Mouse (Mus musculus): ENCODE results near the gene Cpvl. TPM values are rescaled to one million over a fixed set of nuclear protein-coding genes. Genes with fewer than 3 reads are reported as not detected.
A peak's percentile ranks its signal among the peaks of the same experiment; 100 is the strongest.

The Cpvl gene
- total and polyA plus RNA-seq, 2 experiments = not detected

- Histone ChIP-seq H3K27ac (replicated peaks; ENCODE audit: insufficient read depth, low read depth, low read length) (no peak overlapping the region), H3K4me3 (ENCODE audit: insufficient read depth, low read depth, low read length) (no peak overlapping the region), H3K36me3 (ENCODE audit: control insufficient read depth, insufficient read depth, low read length) (no peaks in the 10 kb centered on the region), H3K27me3 (ENCODE audit: control insufficient read depth, insufficient read depth, low read length) (no peaks in the 10 kb centered on the region), H3K9ac (ENCODE audit: low read depth, low read length) (no peak overlapping the region), H3K79me2 (ENCODE audit: control insufficient read depth, insufficient read depth, low read length) (no peaks in the 10 kb centered on the region), H3K4me1 (ENCODE audit: control insufficient read depth, insufficient read depth, low read length) (no peaks in the 10 kb centered on the region)
- DNase-seq (ENCODE audit: extremely low read depth, low read depth, low spot score) = peak; percentile 16
- TF ChIP-seq POLR2A (IDR thresholded peaks at IDR 0.05; ENCODE audit: extremely low read depth, insufficient read depth, low read length) (no peak), CTCF (IDR thresholded peaks at IDR 0.05; ENCODE audit: low read depth, low read length) (peak; percentile 39; the same call in 1 of the 2 replicates)
- WGBS = 85% methylated on average over 6 of the region's 6 CpGs
Measured at GRCm38 (mm10) chr6:53968550-53968949, 9.9 kb downstream of the Cpvl start.

GRCm38 (mm10) chr6:53966595-53966994 lies 11.9 kb downstream of the Cpvl start:
- Histone ChIP-seq H3K36me3 (ENCODE audit: control insufficient read depth, insufficient read depth, low read length) (no peaks in the 10 kb centered on the region), H3K79me2 (ENCODE audit: control insufficient read depth, insufficient read depth, low read length) (no peaks in the 10 kb centered on the region), H3K27me3 (ENCODE audit: control insufficient read depth, insufficient read depth, low read length) (no peaks in the 10 kb centered on the region), H3K9ac (ENCODE audit: low read depth, low read length) (no peak overlapping the region), H3K4me1 (ENCODE audit: control insufficient read depth, insufficient read depth, low read length) (no peaks in the 10 kb centered on the region), H3K4me3 (ENCODE audit: insufficient read depth, low read depth, low read length) (no peak overlapping the region), H3K27ac (replicated peaks; ENCODE audit: insufficient read depth, low read depth, low read length) (no peak overlapping the region)
- no peak for DNase-seq (ENCODE audit: extremely low read depth, low read depth, low spot score)
- 81% methylated on average over 5 of the region's 5 CpGs for WGBS
- TF ChIP-seq CTCF (IDR thresholded peaks at IDR 0.05; ENCODE audit: low read depth, low read length) (no peak), POLR2A (IDR thresholded peaks at IDR 0.05; ENCODE audit: extremely low read depth, insufficient read depth, low read length) (no peak)

- DNase-seq (ENCODE audit: extremely low read depth, low read depth, low spot score) = no peak
- WGBS = 53% methylated on average over 5 of the region's 5 CpGs
- H3K4me1 ChIP-seq (ENCODE audit: control insufficient read depth, insufficient read depth, low read length) = no peaks in the 10 kb centered on the region
Measured at GRCm38 (mm10) chr6:53965900-53966299, 12.6 kb downstream of the Cpvl start.

GRCm38 (mm10) chr6:53963906-53964496 lies 14.5 kb downstream of the Cpvl start:
- no peak for TF ChIP-seq POLR2A (IDR thresholded peaks at IDR 0.05; ENCODE audit: extremely low read depth, insufficient read depth, low read length)
- no peak for TF ChIP-seq CTCF (IDR thresholded peaks at IDR 0.05; ENCODE audit: low read depth, low read length)
- Histone ChIP-seq H3K27ac (replicated peaks; ENCODE audit: insufficient read depth, low read depth, low read length) (no peak overlapping the region), H3K4me3 (ENCODE audit: insufficient read depth, low read depth, low read length) (no peak overlapping the region), H3K9ac (ENCODE audit: low read depth, low read length) (no peak overlapping the region), H3K4me1 (ENCODE audit: control insufficient read depth, insufficient read depth, low read length) (no peaks in the 10 kb centered on the region), H3K79me2 (ENCODE audit: control insufficient read depth, insufficient read depth, low read length) (no peaks in the 10 kb centered on the region), H3K27me3 (ENCODE audit: control insufficient read depth, insufficient read depth, low read length) (no peaks in the 10 kb centered on the region), H3K36me3 (ENCODE audit: control insufficient read depth, insufficient read depth, low read length) (no peaks in the 10 kb centered on the region)
- WGBS = 80% methylated on average over 5 of the region's 5 CpGs
- DNase-seq (ENCODE audit: extremely low read depth, low read depth, low spot score) = no peak

More at GRCm38 (mm10) chr6:53965900-53966299, 12.6 kb downstream of the Cpvl start:
- Histone ChIP-seq H3K36me3 (ENCODE audit: control insufficient read depth, insufficient read depth, low read length) (no peaks in the 10 kb centered on the region), H3K79me2 (ENCODE audit: control insufficient read depth, insufficient read depth, low read length) (no peaks in the 10 kb centered on the region), H3K27ac (replicated peaks; ENCODE audit: insufficient read depth, low read depth, low read length) (no peak overlapping the region), H3K4me3 (ENCODE audit: insufficient read depth, low read depth, low read length) (no peak overlapping the region), H3K9ac (ENCODE audit: low read depth, low read length) (no peak overlapping the region), H3K27me3 (ENCODE audit: control insufficient read depth, insufficient read depth, low read length) (no peaks in the 10 kb centered on the region)
- TF ChIP-seq CTCF (IDR thresholded peaks at IDR 0.05; ENCODE audit: low read depth, low read length) = no peak
- TF ChIP-seq POLR2A (IDR thresholded peaks at IDR 0.05; ENCODE audit: extremely low read depth, insufficient read depth, low read length) = no peak

- H3K27ac ChIP-seq (replicated peaks; ENCODE audit: insufficient read depth, low read depth, low read length) = no peak overlapping the region
- no peak overlapping the region for H3K4me3 ChIP-seq (ENCODE audit: insufficient read depth, low read depth, low read length)
- no peaks in the 10 kb centered on the region for H3K27me3 ChIP-seq (ENCODE audit: control insufficient read depth, insufficient read depth, low read length)
- H3K9ac ChIP-seq (ENCODE audit: low read depth, low read length) = no peak overlapping the region
- no peaks in the 10 kb centered on the region for H3K79me2 ChIP-seq (ENCODE audit: control insufficient read depth, insufficient read depth, low read length)
- no peaks in the 10 kb centered on the region for H3K4me1 ChIP-seq (ENCODE audit: control insufficient read depth, insufficient read depth, low read length)
- DNase-seq (ENCODE audit: extremely low read depth, low read depth, low spot score) = no peak
- 93% methylated on average over 1 of the region's 1 CpGs for WGBS
- H3K36me3 ChIP-seq (ENCODE audit: control insufficient read depth, insufficient read depth, low read length) = no peaks in the 10 kb centered on the region
- TF ChIP-seq CTCF (IDR thresholded peaks at IDR 0.05; ENCODE audit: low read depth, low read length) (no peak), POLR2A (IDR thresholded peaks at IDR 0.05; ENCODE audit: extremely low read depth, insufficient read depth, low read length) (no peak)
Measured at GRCm38 (mm10) chr6:53962006-53962405, 16.5 kb downstream of the Cpvl start.

- H3K4me3 ChIP-seq (ENCODE audit: insufficient read depth, low read depth, low read length) = no peak overlapping the region
- H3K79me2 ChIP-seq (ENCODE audit: control insufficient read depth, insufficient read depth, low read length) = no peaks in the 10 kb centered on the region
- no peaks in the 10 kb centered on the region for H3K36me3 ChIP-seq (ENCODE audit: control insufficient read depth, insufficient read depth, low read length)
- no peaks in the 10 kb centered on the region for H3K27me3 ChIP-seq (ENCODE audit: control insufficient read depth, insufficient read depth, low read length)
- TF ChIP-seq POLR2A (IDR thresholded peaks at IDR 0.05; ENCODE audit: extremely low read depth, insufficient read depth, low read length) (no peak), CTCF (IDR thresholded peaks at IDR 0.05; ENCODE audit: low read depth, low read length) (no peak)
- no peaks in the 10 kb centered on the region for H3K4me1 ChIP-seq (ENCODE audit: control insufficient read depth, insufficient read depth, low read length)
- 77% methylated on average over 3 of the region's 3 CpGs for WGBS
- DNase-seq (ENCODE audit: extremely low read depth, low read depth, low spot score) = no peak
- H3K27ac ChIP-seq (replicated peaks; ENCODE audit: insufficient read depth, low read depth, low read length) = no peak overlapping the region
- H3K9ac ChIP-seq (ENCODE audit: low read depth, low read length) = no peak overlapping the region
Measured at GRCm38 (mm10) chr6:53959826-53960225, 18.6 kb downstream of the Cpvl start.
